Mouse (Mus musculus) ES-E14 (cell line): ENCODE measurements around the gene Rbpj. TPM values are rescaled to one million over a fixed set of nuclear protein-coding genes. Genes with fewer than 3 reads are reported as not detected.
A peak's percentile ranks its signal among the peaks of the same experiment; 100 is the strongest.

Experiments
- DNase-seq: peaks from one replicate; pipeline ENCODE4 v3.0.0-alpha.2; 2013; ENCODE audit warnings: low read depth, low spot score
- H3K27ac ChIP-seq: 2 replicates; pipeline ENCODE4 v1.5.1; 2012; ENCODE audit warnings: low read depth, mild to moderate bottlenecking, low read length, moderate library complexity, mixed read lengths; ENCODE audit not compliant: poor library complexity, insufficient read depth, severe bottlenecking
- H3K36me3 ChIP-seq: 2 replicates; pipeline ENCODE4 v1.6.1; 2012; ENCODE audit warnings: mild to moderate bottlenecking, low read length, moderate library complexity, mixed read lengths; ENCODE audit not compliant: control insufficient read depth, poor library complexity, insufficient read depth, severe bottlenecking
- H3K4me1 ChIP-seq, 2 experiments: fragments of 150-350 bp in 1 of 2; sonication (generic) in 1 of 2; 2 replicates each; pipeline ENCODE4 v1.6.1; 2012; ENCODE audit warnings: low read length in 2 of 2, mild to moderate bottlenecking in 1 of 2, mixed read lengths in 1 of 2; ENCODE audit not compliant: control insufficient read depth in 2 of 2, insufficient read depth in 2 of 2, poor library complexity in 1 of 2
- H3K4me3 ChIP-seq, 2 experiments: fragments of 150-350 bp in 1 of 2; sonication (generic) in 1 of 2; 2 replicates each; pipeline ENCODE4 v1.5.1; 2012; ENCODE audit warnings: low read length in 2 of 2, low read depth in 1 of 2, mild to moderate bottlenecking in 1 of 2, mixed read lengths in 1 of 2; ENCODE audit not compliant: insufficient read depth in 1 of 2, poor library complexity in 1 of 2, severe bottlenecking in 1 of 2
- H3K9ac ChIP-seq: 2 replicates; pipeline ENCODE4 v1.6.1; 2012; ENCODE audit warnings: low read depth, mild to moderate bottlenecking, low read length, mixed read lengths; ENCODE audit not compliant: poor library complexity, insufficient read depth, severe bottlenecking
- H3K9me3 ChIP-seq: fragments of 150-350 bp; sonication (generic); 2 replicates; pipeline ENCODE4 v1.6.1; 2012; ENCODE audit warnings: low read depth, mild to moderate bottlenecking, low read length; ENCODE audit not compliant: control insufficient read depth, insufficient read depth
- CHD2 ChIP-seq: IDR thresholded peaks from 2 replicates; pipeline ENCODE4 v1.6.1; 2014; ENCODE audit warnings: mild to moderate bottlenecking, low read depth, low read length, inconsistent platforms
- HCFC1 ChIP-seq: IDR thresholded peaks from 2 replicates; pipeline ENCODE4 v1.6.1; 2012; ENCODE audit warnings: low read length, inconsistent platforms, borderline replicate concordance; ENCODE audit not compliant: insufficient read depth
- MAFK ChIP-seq: IDR thresholded peaks from 2 replicates; pipeline ENCODE4 v1.6.1; 2014; ENCODE audit warnings: mild to moderate bottlenecking, low read depth, low read length, inconsistent platforms; ENCODE audit not compliant: insufficient read depth
- ZC3H11A ChIP-seq: IDR thresholded peaks from 2 replicates; pipeline ENCODE4 v1.6.1; 2012; ENCODE audit warnings: low read depth, mild to moderate bottlenecking, inconsistent platforms, low read length, borderline replicate concordance
- ZNF384 ChIP-seq: IDR thresholded peaks from 2 replicates; pipeline ENCODE4 v1.6.1; 2012; ENCODE audit warnings: low read depth, low read length, inconsistent platforms
- in situ Hi-C, 2 experiments: fragments of 600-800 bp; cut with MboI; formaldehyde crosslinking; loops; one replicate each; pipeline ENCODE4 v1.15.1; 2025; ENCODE audit warnings: low sequenced_read_pairs in 2 of 2, inconsistent platforms in 1 of 2; ENCODE audit not compliant: unreplicated experiment in 2 of 2
- total RNA-seq: library from RNA; depleted of rRNA; stranded (reverse); fragments of 300-350 nt; gene quantifications from 2 replicates; pipeline ENCODE4 v1.2.3, GENCODE M21; 2012

Rbpj gene
- total RNA-seq, 1 experiment: 159 TPM

- in situ Hi-C loops: no loop called here
- H3K4me3 ChIP-seq: peak overlapping the region; percentile 48 to 98
Measured at GRCm38 (mm10) chr5:53554926-53555325, 89.0 kb downstream of the Rbpj start.

DNA sequence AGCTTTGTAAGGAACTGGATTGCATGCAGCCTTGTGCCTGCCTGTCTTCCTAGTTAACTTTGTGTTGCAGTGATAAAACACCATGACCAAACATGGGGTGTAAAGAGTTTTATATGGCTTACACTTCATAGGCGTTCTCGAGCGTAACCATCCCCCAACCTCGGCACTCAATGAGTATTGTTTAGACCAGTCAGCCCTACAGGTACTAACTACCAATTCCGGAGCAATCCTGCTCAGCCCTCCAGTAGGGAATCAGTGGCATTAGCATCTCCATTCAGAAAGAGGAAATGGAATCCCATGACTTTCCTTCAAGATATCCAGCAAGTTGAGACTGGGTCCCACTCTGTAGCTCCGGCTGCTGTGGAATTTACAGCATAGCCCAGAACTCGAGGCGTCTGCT is 89.5 kb downstream of the Rbpj start:
- H3K4me3 ChIP-seq: peak overlapping the region; percentile 68 to 98
- in situ Hi-C loops: no loop called here
- H3K9me3 ChIP-seq: no peaks in the 10 kb centered on the region
- peak overlapping the region; percentile 100 for H3K27ac ChIP-seq
- peak overlapping the region; percentile 95 for H3K9ac ChIP-seq
- TF ChIP-seq CHD2 (peak; percentile 53), ZC3H11A (no peak)
- H3K36me3 ChIP-seq: peaks cover 5% of the 10 kb centered on the region; the same call in 1 of the 2 replicates
- peak; percentile 90 for DNase-seq
- H3K4me1 ChIP-seq: peaks cover 15 to 27% of the 10 kb centered on the region in 2 experiments

More at GRCm38 (mm10) chr5:53554926-53555325, 89.0 kb downstream of the Rbpj start:
- H3K9me3 ChIP-seq: no peaks in the 10 kb centered on the region
- DNase-seq: no peak
- peak; percentile 54; the same call in 1 of the 2 replicates for TF ChIP-seq CHD2
- no peak for TF ChIP-seq ZC3H11A
- no peak for TF ChIP-seq ZNF384
- TF ChIP-seq MAFK: no peak
- peak overlapping the region; percentile 100 for H3K27ac ChIP-seq
- H3K9ac ChIP-seq: peak overlapping the region; percentile 83
- peaks cover 5% of the 10 kb centered on the region; the same call in 1 of the 2 replicates for H3K36me3 ChIP-seq
- peaks cover 14 to 27% of the 10 kb centered on the region in 2 experiments for H3K4me1 ChIP-seq

GRCm38 (mm10) chr5:53555929-53556328 is 90.0 kb downstream of the Rbpj start:
- H3K36me3 ChIP-seq: peaks cover 5% of the 10 kb centered on the region; the same call in 1 of the 2 replicates
- peak overlapping the region; percentile 68 to 98 for H3K4me3 ChIP-seq
- TF ChIP-seq HCFC1: no peak
- TF ChIP-seq ZNF384: no peak
- no peak for TF ChIP-seq MAFK
- no peak for TF ChIP-seq ZC3H11A
- TF ChIP-seq CHD2: no peak
- in situ Hi-C loops: no loop called here
- no peaks in the 10 kb centered on the region for H3K9me3 ChIP-seq
- peaks cover 15 to 23% of the 10 kb centered on the region in 2 experiments for H3K4me1 ChIP-seq
- H3K27ac ChIP-seq: peak overlapping the region; percentile 100
- DNase-seq: no peak
- peak overlapping the region; percentile 95 for H3K9ac ChIP-seq

- in situ Hi-C loops: no loop called here
- peaks cover 9 to 15% of the 10 kb centered on the region in 2 experiments; a peak in 3 of 4 replicates for H3K4me1 ChIP-seq
- no peak for DNase-seq
- peak overlapping the region; percentile 63 to 68 for H3K4me3 ChIP-seq
- H3K9me3 ChIP-seq: no peaks in the 10 kb centered on the region
- H3K27ac ChIP-seq: peak overlapping the region; percentile 27; the same call in 1 of the 2 replicates
- peaks cover 7% of the 10 kb centered on the region; the same call in 1 of the 2 replicates for H3K36me3 ChIP-seq
- H3K9ac ChIP-seq: peak overlapping the region; percentile 72; the same call in 1 of the 2 replicates
- TF ChIP-seq ZNF384: no peak
- no peak for TF ChIP-seq MAFK
- TF ChIP-seq ZC3H11A: no peak
- no peak for TF ChIP-seq HCFC1
- no peak for TF ChIP-seq CHD2
Measured at GRCm38 (mm10) chr5:53557544-53558260, 91.8 kb downstream of the Rbpj start.
